Mouse (Mus musculus): Measurements from ENCODE around the gene Ckap5.

- no peak for TF ChIP-seq CTCF (IDR thresholded peaks at IDR 0.05; ENCODE audit: borderline replicate concordance, insufficient read depth, low read depth, low read length)
- TF ChIP-seq POLR2A (IDR thresholded peaks at IDR 0.05; ENCODE audit: borderline replicate concordance, insufficient read depth, low read length) = no peak
Observed at GRCm38 (mm10) chr2:91660981-91661380, 134.4 kb downstream of the Ckap5 start.
